Mouse (Mus musculus) spleen, adult 2 months (tissue): ENCODE data around the gene Tbc1d14. TPM values are rescaled to one million over a fixed set of nuclear protein-coding genes. Genes with fewer than 3 reads are reported as not detected.

ENCODE experiments used
- DNase-seq, 2 experiments: peaks; one replicate each; pipeline versions ENCODE4 v3.0.0 to v3.0.0-alpha.2; 2012 to 2021; ENCODE audit warnings: low spot score in 2 of 2, low read depth in 1 of 2
- H3K27ac ChIP-seq: fragments of 200-500 bp; 2 replicates; pipeline ENCODE4 v1.5.1; 2012; ENCODE audit warnings: low read length, inconsistent platforms; ENCODE audit not compliant: insufficient read depth
- H3K27me3 ChIP-seq: fragments of 200-500 bp; 2 replicates; pipeline ENCODE4 v1.6.1; 2012; ENCODE audit warnings: mild to moderate bottlenecking, moderate library complexity, low read length, inconsistent platforms; ENCODE audit not compliant: control insufficient read depth, insufficient read depth
- H3K36me3 ChIP-seq: fragments of 200-500 bp; 2 replicates; pipeline ENCODE4 v1.6.1; 2012; ENCODE audit warnings: mild to moderate bottlenecking, low read length, inconsistent platforms; ENCODE audit not compliant: control insufficient read depth, insufficient read depth
- H3K4me1 ChIP-seq: fragments of 200-500 bp; 2 replicates; pipeline ENCODE4 v1.6.1; 2011; ENCODE audit warnings: inconsistent platforms; ENCODE audit not compliant: control insufficient read depth, insufficient read depth, insufficient read length
- H3K4me3 ChIP-seq: fragments of 200-500 bp; 2 replicates; pipeline ENCODE4 v1.5.1; 2011; ENCODE audit warnings: mild to moderate bottlenecking, inconsistent platforms; ENCODE audit not compliant: insufficient read depth, insufficient read length; ENCODE audit errors: extremely low read depth
- CTCF ChIP-seq: fragments of 200-500 bp; IDR thresholded peaks from 2 replicates; pipeline ENCODE4 v1.5.1; 2011; ENCODE audit warnings: mild to moderate bottlenecking, inconsistent platforms; ENCODE audit not compliant: insufficient read depth, insufficient read length, insufficient replicate concordance; ENCODE audit errors: extremely low read depth
- POLR2A ChIP-seq: fragments of 200-500 bp; IDR thresholded peaks from 2 replicates; pipeline ENCODE4 v1.6.1; 2011; ENCODE audit warnings: low read depth, low read length, inconsistent platforms
- WGBS: fragments of 180-500 bp; shearing (Covaris S2); methylation state at CpG from one replicate; pipeline ENCODE4 v1.1.7; 2018; 5-methylcytosine and 5-hydroxymethylcytosine counted together
- polyA plus RNA-seq: library from polyadenylated mRNA; depleted of rRNA; stranded (reverse); fragments of >200 nt; gene quantifications from 2 replicates; pipeline ENCODE4 v1.2.3, GENCODE M21; 2012

Gene Tbc1d14
- polyA plus RNA-seq, 1 experiment, result 38.3 TPM

DNA sequence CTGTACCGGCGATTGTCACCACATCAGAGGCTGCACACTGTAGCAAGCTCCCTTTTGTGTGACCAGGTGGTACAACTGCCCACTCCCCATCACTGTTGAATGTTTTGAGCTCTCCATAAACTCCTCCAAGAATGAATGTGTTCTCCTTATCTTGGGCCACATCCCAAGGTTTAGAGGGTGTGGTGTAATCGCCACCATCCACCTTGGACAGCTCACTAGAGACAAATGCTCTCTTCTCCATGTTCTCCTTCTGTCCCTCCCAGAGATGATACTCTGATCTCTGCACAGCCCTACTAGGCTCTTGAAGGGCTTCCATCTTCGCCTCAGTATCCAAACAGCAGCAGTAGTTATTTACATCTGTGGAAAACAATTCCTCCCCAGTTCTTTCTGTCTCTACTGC, 21.0 kb upstream of the Tbc1d14 start:
- DNase-seq, result no peak
- no peaks in the 10 kb centered on the region for H3K27me3 ChIP-seq
- TF ChIP-seq CTCF (no peak), POLR2A (no peak)
- 89% methylated on average over 4 of the region's 4 CpGs for WGBS
- no peak overlapping the region for H3K4me3 ChIP-seq
- no peak overlapping the region for H3K27ac ChIP-seq
- no peaks in the 10 kb centered on the region for H3K4me1 ChIP-seq
- H3K36me3 ChIP-seq, result peaks cover 18% of the 10 kb centered on the region

DNA sequence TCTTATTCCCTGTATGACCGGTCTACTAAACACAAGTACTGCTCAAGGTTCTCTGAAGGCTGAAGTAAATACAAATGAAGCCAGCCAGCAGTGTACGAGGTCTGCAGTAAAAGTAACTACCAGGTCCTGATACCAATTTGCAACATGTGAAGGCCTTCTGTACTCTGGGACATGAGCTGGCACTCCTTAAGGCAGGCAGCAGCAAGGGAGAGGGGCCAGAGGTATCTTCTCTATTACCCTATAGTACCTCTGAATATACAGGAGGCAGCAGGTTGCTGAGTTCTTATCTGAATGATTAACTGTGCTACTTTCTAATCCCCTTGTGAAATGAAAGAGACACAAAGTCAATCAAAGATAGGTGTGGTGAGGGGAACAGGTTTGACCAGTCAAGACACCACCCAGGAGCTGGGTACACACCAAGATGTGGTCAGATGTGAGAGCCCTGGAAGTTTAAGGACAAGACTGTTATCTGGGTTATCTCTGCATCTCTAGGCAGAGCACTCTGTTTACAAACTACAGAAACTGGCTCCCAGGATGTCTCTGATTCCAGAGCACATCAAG, 15.9 kb upstream of the Tbc1d14 start:
- WGBS, result 95% methylated on average over 2 of the region's 2 CpGs
- H3K27me3 ChIP-seq, result no peaks in the 10 kb centered on the region
- TF ChIP-seq CTCF (no peak), POLR2A (no peak)
- H3K36me3 ChIP-seq, result peaks cover 14% of the 10 kb centered on the region
- no peak overlapping the region for H3K27ac ChIP-seq
- no peak for DNase-seq
- no peaks in the 10 kb centered on the region for H3K4me1 ChIP-seq
- no peak overlapping the region for H3K4me3 ChIP-seq

GRCm38 (mm10) chr5:36603031-36603430, 10.0 kb upstream of the Tbc1d14 start:
- H3K4me3 ChIP-seq, result no peak overlapping the region
- H3K36me3 ChIP-seq, result peaks cover 23% of the 10 kb centered on the region
- H3K27me3 ChIP-seq, result no peaks in the 10 kb centered on the region
- WGBS, result 68% methylated on average over 5 of the region's 5 CpGs
- TF ChIP-seq CTCF (peak; percentile 85), POLR2A (no peak)
- H3K4me1 ChIP-seq, result no peaks in the 10 kb centered on the region
- DNase-seq, result peak in 1 of 2 experiments; percentile 48
- H3K27ac ChIP-seq, result no peak overlapping the region

DNA sequence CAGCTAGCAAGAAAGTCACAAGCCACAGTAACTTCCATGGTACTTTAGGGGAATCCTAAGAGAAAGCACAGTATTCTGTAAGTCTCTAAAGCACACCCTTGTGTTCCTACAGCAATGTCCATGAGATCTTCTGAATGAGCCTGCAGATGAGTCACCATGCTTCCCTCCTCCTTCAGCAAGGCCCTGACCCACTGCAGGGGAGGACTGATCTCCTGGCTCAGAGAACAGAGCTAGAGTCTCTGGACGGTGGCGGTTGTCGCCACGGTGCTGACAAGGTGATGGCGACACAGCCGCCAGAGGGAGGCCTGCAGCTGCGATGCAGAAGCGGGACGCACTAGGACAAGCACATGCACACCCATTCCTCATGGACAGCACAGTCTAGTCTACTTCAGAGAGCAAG, 9.0 kb upstream of the Tbc1d14 start:
- WGBS, result 97% methylated on average over 9 of the region's 9 CpGs
- DNase-seq, result no peak
- Histone ChIP-seq H3K36me3 (peaks cover 22% of the 10 kb centered on the region), H3K4me1 (no peaks in the 10 kb centered on the region), H3K27ac (no peak overlapping the region), H3K4me3 (no peak overlapping the region), H3K27me3 (no peaks in the 10 kb centered on the region)
- TF ChIP-seq CTCF (no peak), POLR2A (no peak)

DNA sequence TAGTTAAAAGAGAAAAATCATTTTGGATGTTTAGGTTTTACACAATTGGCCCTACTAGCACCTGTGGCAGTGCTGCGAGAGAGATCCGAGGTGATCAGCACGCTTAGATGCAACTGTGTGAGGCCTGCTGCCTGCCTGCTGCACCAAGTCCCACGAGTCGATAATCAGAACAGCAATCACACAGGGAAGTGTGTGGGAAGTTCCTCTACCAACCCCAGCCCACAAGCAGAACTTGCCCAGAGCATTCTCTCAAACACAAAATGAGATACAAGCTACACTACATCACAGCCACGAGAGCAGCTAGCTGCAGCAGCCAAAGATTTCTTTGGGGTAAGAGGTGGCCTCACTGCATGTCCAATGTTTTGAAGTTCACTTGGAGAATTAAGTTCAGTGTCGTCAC, 8.4 kb upstream of the Tbc1d14 start:
- Histone ChIP-seq H3K27me3 (no peaks in the 10 kb centered on the region), H3K27ac (no peak overlapping the region), H3K4me1 (no peaks in the 10 kb centered on the region), H3K36me3 (peaks cover 20% of the 10 kb centered on the region), H3K4me3 (no peak overlapping the region)
- WGBS, result 74% methylated on average over 7 of the region's 7 CpGs
- DNase-seq, result no peak
- TF ChIP-seq CTCF (no peak), POLR2A (no peak)

DNA sequence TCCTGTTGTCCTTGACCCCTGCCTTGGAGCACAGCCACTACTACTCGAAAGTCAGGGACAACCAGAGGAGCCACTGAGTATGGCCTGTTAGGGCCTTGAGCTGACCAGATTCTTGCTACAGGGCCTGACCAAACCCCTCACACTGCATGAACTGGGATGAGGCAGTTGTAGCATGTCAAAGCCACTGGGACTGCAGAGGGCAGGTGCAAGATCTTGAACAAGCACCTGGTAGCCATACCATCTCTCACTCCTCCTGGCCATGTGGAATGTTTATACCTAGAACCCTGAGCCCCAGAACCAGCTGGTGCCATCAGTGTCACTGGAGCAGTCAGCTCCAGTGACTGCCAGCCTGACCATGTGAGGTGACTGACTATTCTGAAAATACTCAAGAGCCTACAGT, 5.8 kb upstream of the Tbc1d14 start:
- WGBS, result 82% methylated on average over 1 of the region's 1 CpGs
- H3K27ac ChIP-seq, result no peak overlapping the region
- TF ChIP-seq CTCF, result no peak
- no peak for TF ChIP-seq POLR2A
- no peaks in the 10 kb centered on the region for H3K27me3 ChIP-seq
- peaks cover 13% of the 10 kb centered on the region for H3K36me3 ChIP-seq
- no peak for DNase-seq
- H3K4me1 ChIP-seq, result no peaks in the 10 kb centered on the region
- H3K4me3 ChIP-seq, result no peak overlapping the region

DNA sequence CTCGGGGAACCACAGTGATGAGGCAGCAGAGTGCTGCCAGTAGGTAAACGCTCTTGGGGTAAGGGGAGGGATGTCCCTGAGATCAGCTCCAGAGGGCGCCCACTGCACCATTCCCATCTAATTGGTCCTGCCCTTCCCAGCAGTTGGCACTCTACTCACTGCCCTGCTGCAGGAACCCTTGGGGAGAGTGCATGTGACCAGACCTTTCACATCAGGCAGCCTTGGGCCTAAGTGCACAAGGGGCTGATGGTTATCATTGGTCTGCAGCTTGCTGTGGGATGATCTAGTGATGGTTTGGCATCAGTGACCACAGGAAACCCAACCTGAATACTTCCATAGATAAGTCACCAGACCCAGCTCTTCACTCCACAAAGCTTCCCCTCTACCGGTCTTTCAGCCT, 4.6 kb upstream of the Tbc1d14 start:
- TF ChIP-seq CTCF (no peak), POLR2A (no peak)
- Histone ChIP-seq H3K36me3 (peaks cover 12% of the 10 kb centered on the region), H3K27me3 (no peaks in the 10 kb centered on the region), H3K4me1 (no peaks in the 10 kb centered on the region), H3K27ac (no peak overlapping the region), H3K4me3 (no peak overlapping the region)
- DNase-seq, result no peak
- 47% methylated on average over 4 of the region's 4 CpGs for WGBS

- H3K27me3 ChIP-seq, result no peaks in the 10 kb centered on the region
- no peaks in the 10 kb centered on the region for H3K4me1 ChIP-seq
- H3K36me3 ChIP-seq, result peaks cover 5% of the 10 kb centered on the region; the same call in 1 of the 2 replicates
- H3K4me3 ChIP-seq, result no peak overlapping the region
- DNase-seq, result no peak
- WGBS, result 68% methylated on average over 5 of the region's 5 CpGs
- H3K27ac ChIP-seq, result no peak overlapping the region
- TF ChIP-seq CTCF (no peak), POLR2A (no peak)
Measured at GRCm38 (mm10) chr5:36596225-36596624, 3.1 kb upstream of the Tbc1d14 start.
